Mouse (Mus musculus) C2C12 (cell line): ENCODE measurements around the gene Fgf14. TPM values are rescaled to one million over a fixed set of nuclear protein-coding genes. Genes with fewer than 3 reads are reported as not detected.

Source experiments
- H3K27me3 ChIP-seq: one replicate; pipeline ENCODE4 v1.6.1; 2011; ENCODE audit not compliant: control insufficient read depth, insufficient read depth, insufficient read length
- H3K36me3 ChIP-seq: one replicate; pipeline ENCODE4 v1.6.1; 2011; ENCODE audit not compliant: control insufficient read depth, insufficient read depth
- H3K4me3 ChIP-seq: one replicate; pipeline ENCODE4 v1.5.1; 2011; ENCODE audit warnings: mild to moderate bottlenecking, control low read depth; ENCODE audit not compliant: poor library complexity, insufficient read depth, severe bottlenecking
- H3K79me2 ChIP-seq: one replicate; pipeline ENCODE4 v1.6.1; 2011; ENCODE audit not compliant: control insufficient read depth, insufficient read depth
- H3K79me3 ChIP-seq: one replicate; pipeline ENCODE4 v1.6.1; 2011; ENCODE audit warnings: low read depth, control low read depth
- H3ac ChIP-seq: one replicate; pipeline ENCODE3; 2011; ENCODE audit warnings: low read depth; ENCODE audit not compliant: control insufficient read depth, insufficient read length
- CEBPB ChIP-seq: IDR thresholded peaks from one replicate; pipeline ENCODE4 v1.6.1; 2011; ENCODE audit warnings: low read depth, mild to moderate bottlenecking, control low read depth, moderate library complexity
- CTCF ChIP-seq: IDR thresholded peaks from one replicate; pipeline ENCODE4 v1.5.1; 2011; ENCODE audit not compliant: control insufficient read depth, insufficient read depth, insufficient read length
- FOSL1 ChIP-seq: IDR thresholded peaks from one replicate; pipeline ENCODE4 v1.8.0; 2011; ENCODE audit warnings: mild to moderate bottlenecking, low read length; ENCODE audit not compliant: poor library complexity, insufficient read depth, severe bottlenecking
- MAX ChIP-seq: IDR thresholded peaks from one replicate; pipeline ENCODE4 v1.6.1; 2011; ENCODE audit warnings: mild to moderate bottlenecking, control low read depth
- MYOD1 ChIP-seq: IDR thresholded peaks from one replicate; pipeline ENCODE4 v1.6.1; 2011; ENCODE audit warnings: low read depth; ENCODE audit not compliant: control insufficient read depth, insufficient read length
- MYOG ChIP-seq: IDR thresholded peaks from one replicate; pipeline ENCODE4 v1.6.1; 2011; ENCODE audit not compliant: control insufficient read depth, insufficient read length; ENCODE audit errors: extremely low read depth
- USF1 ChIP-seq: IDR thresholded peaks from one replicate; pipeline ENCODE4 v1.6.1; 2011; ENCODE audit warnings: low read depth, mild to moderate bottlenecking, control low read depth, moderate library complexity
- polyA plus RNA-seq: library from polyadenylated mRNA; unstranded; fragments of >200 nt; fragmentation: generic; extraction: Trizol; gene quantifications from one replicate; pipeline ENCODE4 v1.2.1, GENCODE M21; 2012; ENCODE audit warnings: missing spikeins

Fgf14 gene
- polyA plus RNA-seq, 1 experiment = not detected

DNA sequence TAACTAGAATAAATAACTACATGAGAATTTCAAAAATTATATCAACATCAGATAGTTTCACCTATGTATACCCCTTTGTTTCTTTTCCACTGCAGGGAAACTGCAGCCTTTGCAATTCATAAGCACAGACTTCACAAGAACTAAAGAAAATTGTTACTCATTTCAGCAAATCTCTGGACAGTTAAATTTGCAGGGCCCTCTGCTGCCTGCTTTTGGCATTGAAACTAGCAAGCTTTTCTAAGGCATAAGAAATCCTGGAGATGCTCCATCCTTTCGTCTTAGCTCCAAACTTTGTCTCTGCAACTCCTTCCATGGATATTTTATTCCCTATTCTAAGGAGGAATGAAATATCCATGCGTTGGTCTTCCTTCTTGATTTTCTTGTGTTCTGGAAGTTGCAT, 455.9 kb downstream of the Fgf14 start:
- no peaks in the 10 kb centered on the region for H3K79me3 ChIP-seq
- H3K36me3 ChIP-seq = no peaks in the 10 kb centered on the region
- no peaks in the 10 kb centered on the region for H3K27me3 ChIP-seq
- TF ChIP-seq CEBPB (no peak), MYOD1 (no peak), FOSL1 (no peak), USF1 (no peak), CTCF (no peak), MYOG (no peak), MAX (no peak)
- no peak overlapping the region for H3ac ChIP-seq
- no peaks in the 10 kb centered on the region for H3K79me2 ChIP-seq
- no peak overlapping the region for H3K4me3 ChIP-seq

DNA sequence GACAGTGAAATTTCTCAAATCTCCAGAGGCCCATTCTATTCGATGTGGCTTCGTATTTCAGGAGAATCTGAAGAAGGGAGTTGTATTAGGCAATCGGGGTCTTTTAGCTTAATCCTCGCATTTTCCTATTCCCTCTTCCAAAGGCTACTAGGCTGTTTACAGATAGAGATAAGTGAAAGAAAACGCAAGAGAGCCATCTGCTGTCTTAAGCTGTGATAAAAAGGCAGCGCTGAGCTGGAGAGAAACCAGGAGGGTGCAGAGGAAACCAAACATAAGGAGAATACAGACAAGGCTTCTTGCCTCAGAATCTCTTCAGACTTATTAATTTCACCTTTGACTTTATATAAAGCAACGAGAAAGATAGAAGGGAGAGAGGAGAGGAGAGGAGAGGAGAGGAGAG, 481.1 kb downstream of the Fgf14 start:
- no peak for TF ChIP-seq MYOG
- no peak for TF ChIP-seq MAX
- TF ChIP-seq MYOD1 = no peak
- no peak for TF ChIP-seq CTCF
- TF ChIP-seq CEBPB = no peak
- Histone ChIP-seq H3ac (no peak overlapping the region), H3K4me3 (no peak overlapping the region), H3K27me3 (no peaks in the 10 kb centered on the region), H3K79me3 (no peaks in the 10 kb centered on the region), H3K79me2 (no peaks in the 10 kb centered on the region), H3K36me3 (no peaks in the 10 kb centered on the region)

- no peak overlapping the region for H3ac ChIP-seq
- TF ChIP-seq USF1 = no peak
- no peak for TF ChIP-seq MAX
- TF ChIP-seq CTCF = no peak
- TF ChIP-seq MYOD1 = no peak
- TF ChIP-seq CEBPB = no peak
- no peaks in the 10 kb centered on the region for H3K36me3 ChIP-seq
- no peaks in the 10 kb centered on the region for H3K79me2 ChIP-seq
- no peaks in the 10 kb centered on the region for H3K27me3 ChIP-seq
- H3K79me3 ChIP-seq = no peaks in the 10 kb centered on the region
- H3K4me3 ChIP-seq = no peak overlapping the region
These were observed 481.6 kb downstream of the Fgf14 start for GRCm38 (mm10) chr14:124195331-124195730.

DNA sequence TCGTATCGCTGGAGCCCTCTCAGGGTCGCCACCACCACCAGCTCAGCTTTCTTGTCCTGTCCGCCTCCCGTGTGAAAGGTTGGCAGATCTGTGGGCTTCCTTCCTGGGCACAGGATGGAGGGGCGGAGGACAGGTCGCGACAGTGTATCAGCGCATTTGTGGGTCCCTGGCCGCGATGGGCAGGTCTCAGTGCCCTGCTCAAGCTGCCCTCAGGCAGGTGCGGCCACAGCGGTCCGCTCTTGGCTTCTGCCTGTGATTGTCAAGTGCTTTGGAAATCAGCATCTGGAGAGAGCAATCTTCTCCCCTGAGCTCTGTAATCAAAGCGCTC, 484.1 kb downstream of the Fgf14 start:
- no peak for TF ChIP-seq MAX
- TF ChIP-seq FOSL1 = no peak
- TF ChIP-seq CTCF = no peak
- TF ChIP-seq MYOD1 = no peak
- TF ChIP-seq CEBPB = no peak
- TF ChIP-seq MYOG = no peak
- TF ChIP-seq USF1 = no peak
- Histone ChIP-seq H3K27me3 (no peaks in the 10 kb centered on the region), H3ac (no peak overlapping the region), H3K36me3 (no peaks in the 10 kb centered on the region), H3K79me3 (no peaks in the 10 kb centered on the region), H3K4me3 (no peak overlapping the region), H3K79me2 (no peaks in the 10 kb centered on the region)

DNA sequence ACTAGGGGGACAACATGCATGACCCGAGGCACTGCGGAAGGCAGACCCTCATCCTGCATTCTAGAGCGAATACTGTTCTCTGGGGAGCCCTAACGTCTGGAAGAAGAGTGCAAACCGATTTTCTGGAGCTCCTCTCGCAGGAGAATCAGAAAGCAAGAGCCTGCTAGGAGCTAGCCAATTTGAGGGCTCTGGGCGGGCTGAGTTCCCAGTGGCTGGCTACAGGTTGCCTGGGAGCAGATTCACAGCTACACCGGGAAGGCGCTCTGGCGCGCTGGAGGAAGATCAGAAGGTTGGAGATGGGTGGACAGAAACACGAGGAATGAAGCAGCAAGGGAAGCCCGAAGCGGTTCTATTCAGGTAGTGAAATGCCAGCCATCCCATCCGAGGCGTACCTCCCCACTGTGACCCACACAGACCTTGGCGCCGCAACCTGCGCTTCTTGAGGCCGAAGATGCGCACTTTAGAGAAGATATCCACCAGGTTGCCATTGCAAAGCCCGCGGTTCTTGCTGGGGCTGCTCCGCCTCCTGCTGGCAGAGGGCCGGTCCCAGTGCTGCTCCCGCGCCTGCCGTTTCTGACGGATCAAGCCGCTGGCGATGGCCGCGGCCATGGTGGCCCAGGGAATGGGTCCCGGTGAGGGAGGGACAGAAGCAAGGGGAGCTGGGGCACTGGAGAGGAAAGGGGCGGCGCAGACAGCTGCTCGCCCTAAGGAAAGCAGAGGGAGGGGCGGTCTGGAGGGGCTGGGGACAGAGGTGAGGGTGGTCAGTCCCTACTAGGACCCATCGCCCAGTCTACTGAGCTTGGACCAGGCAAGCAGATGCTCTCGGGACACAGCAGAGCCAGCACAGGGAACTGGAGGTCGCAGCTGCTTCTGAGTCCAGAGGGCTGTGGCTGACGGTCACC, 484.8 kb downstream of the Fgf14 start:
- Histone ChIP-seq H3ac (no peak overlapping the region), H3K4me3 (no peak overlapping the region), H3K79me2 (no peaks in the 10 kb centered on the region), H3K36me3 (no peaks in the 10 kb centered on the region), H3K79me3 (no peaks in the 10 kb centered on the region), H3K27me3 (no peaks in the 10 kb centered on the region)
- TF ChIP-seq MYOG = no peak
- no peak for TF ChIP-seq FOSL1
- no peak for TF ChIP-seq CTCF
- no peak for TF ChIP-seq MYOD1
- TF ChIP-seq USF1 = no peak
- TF ChIP-seq MAX = no peak
- TF ChIP-seq CEBPB = no peak
